Mouse (Mus musculus) ovary, postnatal 10 days (tissue): ENCODE results near the gene Rassf3.

ENCODE experiments used
- DNase-seq: peaks from one replicate; pipeline ENCODE4 v3.0.0; 2022; ENCODE audit warnings: low spot score

The Rassf3 gene

DNA sequence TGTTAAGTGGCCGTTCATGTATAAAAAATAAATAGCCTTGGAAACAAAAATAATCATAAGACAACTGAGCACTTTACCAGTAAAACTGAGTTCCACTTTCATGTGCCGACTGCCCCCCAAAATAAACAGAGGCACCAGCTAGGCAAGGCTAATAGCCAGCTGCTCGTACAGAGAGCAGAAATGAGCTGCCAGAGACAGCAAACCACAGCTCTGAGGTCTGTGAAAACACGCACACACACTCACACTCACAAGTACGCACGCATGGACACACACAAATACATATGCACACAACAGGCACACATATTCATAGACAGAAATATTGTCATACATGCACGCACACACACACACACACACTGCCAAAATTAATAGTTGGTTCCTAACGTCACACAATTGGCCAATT is 46.6 kb downstream of the Rassf3 start:
- DNase-seq = no peak

DNA sequence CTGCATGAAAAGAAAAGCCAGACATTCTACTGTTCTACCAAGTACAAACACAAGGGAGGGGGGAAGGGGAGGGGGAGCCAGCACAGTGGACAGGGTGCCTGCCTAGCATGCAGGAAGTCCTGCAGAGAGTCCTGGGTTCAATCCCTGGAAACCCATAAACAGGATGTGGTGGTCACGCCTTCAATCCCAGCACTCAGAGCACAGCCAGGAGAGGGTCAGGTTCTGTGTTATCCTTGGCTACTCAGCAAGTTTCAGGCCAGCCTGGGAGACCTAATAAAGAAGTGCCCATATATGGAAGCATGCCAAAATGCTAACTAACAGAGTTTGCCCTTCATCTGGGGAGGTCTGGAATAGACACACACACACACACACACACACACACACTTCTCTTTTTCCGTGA is 47.1 kb downstream of the Rassf3 start:
- no peak for DNase-seq

DNA sequence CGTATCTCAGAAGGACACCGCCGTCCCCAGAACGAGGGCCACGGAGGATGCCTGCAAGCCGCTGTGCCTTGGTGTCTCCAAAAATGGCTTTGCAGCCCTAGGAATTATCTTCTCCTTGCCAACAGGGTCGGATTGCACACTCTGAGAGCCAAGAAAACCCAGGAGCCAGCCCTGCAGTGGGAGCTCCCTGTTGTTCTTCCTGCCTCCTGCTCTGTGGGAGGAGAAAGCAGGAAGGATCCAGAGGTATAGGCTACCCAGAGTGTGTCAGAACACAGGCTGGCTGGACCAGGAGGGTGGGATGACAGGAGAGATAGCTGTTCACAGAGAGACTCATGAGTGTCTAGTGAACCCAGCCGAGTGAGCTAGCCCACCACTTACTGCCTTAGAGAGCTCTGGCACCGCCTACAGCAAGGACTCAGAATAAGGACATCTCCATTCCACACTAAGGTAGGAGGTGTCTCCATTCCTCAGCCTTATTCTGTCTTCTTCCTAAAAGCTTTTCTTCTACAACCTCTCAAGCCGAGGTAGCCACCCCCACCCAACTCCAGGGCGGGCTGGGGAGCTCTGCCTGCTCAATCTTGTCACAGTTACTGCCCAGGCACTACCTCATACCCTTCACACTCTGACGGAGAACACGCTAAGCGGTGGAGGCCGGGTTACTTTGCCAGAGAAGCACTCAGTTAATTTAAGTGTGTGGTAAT is 48.0 kb downstream of the Rassf3 start:
- DNase-seq = no peak

DNA sequence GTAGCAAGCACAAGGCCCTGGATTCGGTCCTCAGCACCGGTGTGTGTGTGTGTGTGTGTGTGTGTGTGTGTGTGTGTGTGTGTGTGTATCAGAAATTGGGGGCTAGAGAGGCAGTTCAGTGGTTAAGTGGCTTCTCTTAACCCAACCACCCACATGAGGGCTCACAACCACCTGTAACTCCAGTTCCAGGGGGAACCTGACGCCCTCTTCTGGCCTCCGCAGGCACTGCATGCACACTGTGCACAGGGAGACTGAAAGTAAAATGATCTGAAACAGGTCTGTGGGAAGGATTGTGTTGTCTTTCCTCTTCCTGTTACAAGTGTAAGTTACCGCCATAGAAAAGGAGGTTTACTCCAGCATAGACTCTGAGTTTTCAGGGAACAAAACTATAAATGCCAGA is 49.0 kb downstream of the Rassf3 start:
- no peak for DNase-seq

DNA sequence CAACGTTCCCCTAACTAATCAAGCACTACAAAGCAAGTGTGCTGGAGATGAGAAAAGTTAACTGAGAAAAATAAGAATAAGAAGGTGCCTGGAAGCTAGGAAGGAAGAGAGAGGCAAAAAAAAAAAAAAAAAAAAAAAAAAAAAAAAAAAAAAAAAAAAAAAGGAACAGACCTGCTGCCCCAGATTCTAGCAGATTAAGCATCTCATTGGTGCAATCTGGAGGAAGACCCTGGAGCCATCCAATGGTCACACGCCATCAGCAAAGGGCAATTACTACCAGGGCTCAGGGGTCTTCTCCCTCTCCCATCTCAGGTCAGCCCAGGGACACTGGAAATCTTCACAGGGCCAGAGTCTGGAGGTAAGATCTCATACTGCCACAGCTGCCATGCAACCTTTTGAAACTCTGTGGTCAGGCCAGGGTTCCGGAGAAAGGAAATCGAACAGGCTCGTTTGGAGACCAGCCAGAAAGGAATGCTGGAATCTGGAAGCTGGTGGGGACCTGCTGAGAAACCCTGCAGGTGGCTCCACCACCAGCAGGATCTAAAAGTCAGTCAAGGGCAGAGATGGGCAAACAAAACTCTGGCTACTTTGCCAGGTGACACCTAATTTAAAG is 49.6 kb downstream of the Rassf3 start:
- DNase-seq = no peak

DNA sequence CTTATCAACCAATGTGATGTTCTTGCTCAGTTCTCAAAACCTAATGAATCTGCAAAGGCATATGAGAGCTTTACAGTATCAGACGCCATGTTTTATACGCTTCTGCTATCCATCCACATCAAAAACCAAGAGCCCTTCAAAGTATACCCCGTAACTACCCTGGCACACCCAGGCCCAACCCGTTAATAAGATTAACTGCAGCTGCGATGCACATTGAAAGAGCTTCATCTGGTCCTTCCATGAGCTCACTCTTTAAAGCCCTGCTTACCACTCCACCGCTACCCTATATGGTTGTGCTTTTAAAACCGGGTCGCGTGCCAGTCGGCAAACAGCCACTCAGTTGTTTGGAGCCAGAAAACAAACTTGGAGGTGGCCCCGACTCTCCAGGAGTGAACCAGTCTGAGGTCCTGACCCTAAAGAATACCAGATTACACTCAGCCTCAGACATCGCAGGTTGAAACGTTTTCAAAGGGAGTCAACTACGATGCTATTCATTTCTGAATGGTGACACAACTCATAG is 50.6 kb downstream of the Rassf3 start:
- no peak for DNase-seq

DNA sequence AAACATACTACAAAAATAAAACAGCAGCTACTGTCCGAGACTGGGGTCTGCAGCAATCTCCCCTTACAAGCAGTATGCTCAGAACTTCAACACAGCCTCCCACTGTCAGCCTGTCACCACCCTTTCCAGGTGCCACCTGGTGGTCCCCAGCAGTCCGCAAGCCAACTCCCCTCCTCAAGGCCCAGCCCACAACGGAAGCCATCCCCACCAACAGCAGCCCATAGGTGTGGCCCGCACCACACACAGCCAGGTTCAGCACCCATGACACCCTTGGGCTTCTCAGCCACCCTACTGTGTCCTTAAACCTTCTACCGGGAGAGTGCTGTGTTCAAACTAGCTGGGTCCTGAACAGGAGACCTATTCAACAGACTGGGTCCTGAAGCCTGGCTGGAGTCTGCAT is 51.1 kb downstream of the Rassf3 start:
- DNase-seq = no peak

DNA sequence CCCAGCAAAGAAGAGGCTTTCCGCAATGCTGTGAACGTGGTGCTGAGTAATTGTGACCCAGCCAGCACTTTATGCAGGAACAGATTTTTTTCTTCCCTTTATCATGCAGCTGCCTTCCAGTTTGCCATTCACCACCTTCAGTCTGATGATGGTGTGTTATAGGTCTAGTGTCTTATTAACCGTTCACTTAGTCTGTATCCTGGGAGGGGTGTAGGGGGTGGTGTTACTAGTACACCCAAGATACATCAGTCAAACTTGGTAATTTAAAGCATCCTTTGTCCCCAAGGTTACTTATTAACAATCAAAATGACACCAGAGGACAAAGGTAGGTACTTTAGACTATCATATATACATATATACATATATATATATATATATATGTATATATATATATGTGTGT is 51.7 kb downstream of the Rassf3 start:
- no peak for DNase-seq

DNA sequence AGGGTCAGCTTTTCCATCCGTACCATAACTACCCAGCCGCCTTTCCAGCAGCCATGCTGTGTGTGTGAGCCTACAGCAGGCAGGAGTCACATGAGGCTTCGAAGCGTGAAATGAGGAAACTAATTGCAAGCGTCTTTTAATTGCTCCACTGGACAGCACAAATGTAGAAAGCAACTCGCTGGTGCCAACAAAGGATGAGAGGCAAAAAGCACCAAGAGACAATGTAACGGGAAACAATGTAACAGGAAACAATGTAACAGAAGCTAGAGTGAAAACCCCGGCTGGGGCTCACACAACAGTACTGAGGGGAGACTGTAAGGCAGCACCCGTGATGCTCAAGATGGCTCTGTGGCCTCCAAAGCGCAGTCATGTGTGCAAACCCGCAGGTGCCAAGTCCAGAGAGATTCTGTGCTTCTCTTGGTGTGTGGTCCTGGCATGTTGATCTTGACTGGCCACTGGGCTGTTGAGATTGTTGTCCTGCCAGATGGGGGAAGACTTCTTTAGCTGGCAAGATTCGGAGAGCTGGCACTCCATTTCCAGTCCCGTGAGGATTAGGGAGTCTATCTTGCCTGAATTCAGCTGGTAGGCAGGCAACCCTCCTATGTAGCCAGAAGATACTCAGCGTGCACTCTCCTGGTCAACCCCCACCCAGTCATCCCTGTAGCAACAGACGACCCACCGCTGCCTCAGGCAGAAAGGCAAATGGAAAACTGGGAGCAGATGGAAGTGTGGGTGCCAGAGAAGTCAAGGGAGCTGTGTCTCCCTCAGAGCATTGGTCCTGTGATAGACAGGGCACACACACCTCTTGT is 52.4 kb downstream of the Rassf3 start:
- DNase-seq = no peak

DNA sequence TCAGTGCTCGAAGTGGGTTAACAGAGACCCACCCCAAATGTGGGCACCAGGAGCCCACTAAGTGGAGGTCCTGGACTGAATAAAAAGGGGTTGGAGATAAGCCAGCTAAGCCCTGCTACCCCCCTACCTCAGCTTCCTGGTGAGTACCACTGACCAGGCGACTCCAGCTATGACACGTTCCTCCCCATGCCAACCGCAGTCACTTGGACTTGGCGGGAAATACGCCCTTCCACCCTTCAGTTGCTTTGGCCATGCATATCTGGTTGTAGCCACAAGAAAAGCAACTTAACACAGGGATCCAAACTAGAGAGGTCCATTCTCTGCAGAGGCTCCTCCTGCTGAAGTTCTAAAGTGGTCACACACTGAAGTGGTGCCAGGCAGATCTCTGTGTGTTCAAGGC is 53.9 kb downstream of the Rassf3 start:
- no peak for DNase-seq

DNA sequence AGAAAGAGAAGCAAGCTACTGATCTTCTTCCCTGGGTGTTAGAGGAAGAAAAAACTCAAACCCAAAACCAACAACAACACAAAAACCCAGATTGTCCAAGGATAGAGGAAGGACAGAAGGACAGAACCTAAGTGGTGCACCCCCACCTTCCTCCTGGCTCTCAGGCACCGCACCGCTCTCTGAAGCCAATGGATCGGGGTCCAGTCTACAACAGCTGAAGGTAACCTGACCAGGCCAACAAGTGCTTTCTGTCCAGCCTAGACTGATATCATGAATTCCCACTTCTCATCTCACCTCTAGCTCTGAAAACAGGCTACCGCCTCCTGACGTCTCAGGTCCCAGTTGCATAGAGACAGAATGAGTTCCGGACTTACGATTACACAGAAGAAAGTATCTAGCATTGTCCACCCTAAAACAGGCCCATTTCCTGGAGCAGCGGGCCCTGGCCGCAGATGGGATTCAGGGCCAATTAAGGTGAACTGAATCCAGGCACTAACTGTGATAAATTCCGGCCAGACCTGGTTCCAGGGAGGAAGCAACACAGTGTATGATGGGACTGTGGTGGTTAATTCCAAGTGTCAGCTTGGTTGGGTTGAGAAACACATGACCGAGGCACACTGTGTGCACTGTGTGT is 54.4 kb downstream of the Rassf3 start:
- no peak for DNase-seq

DNA sequence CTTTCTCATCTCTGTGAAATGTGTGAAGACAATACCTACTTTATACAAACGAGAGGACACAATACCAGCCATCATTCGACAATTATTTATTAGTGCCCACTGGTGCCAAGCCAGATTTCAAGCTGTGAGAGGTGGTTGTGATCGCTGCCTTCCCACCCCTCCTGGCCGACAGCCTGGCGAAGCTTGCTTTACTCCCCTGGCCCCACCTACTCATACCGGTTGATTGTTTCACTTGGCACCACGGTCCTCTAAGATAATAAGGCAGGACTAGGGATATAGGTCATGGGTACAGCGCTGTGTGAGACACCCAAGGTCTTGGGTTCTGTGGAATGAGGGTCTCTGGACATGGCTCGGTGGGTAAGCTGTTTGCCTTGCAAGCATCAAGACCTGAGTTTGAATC is 55.1 kb downstream of the Rassf3 start:
- no peak for DNase-seq

DNA sequence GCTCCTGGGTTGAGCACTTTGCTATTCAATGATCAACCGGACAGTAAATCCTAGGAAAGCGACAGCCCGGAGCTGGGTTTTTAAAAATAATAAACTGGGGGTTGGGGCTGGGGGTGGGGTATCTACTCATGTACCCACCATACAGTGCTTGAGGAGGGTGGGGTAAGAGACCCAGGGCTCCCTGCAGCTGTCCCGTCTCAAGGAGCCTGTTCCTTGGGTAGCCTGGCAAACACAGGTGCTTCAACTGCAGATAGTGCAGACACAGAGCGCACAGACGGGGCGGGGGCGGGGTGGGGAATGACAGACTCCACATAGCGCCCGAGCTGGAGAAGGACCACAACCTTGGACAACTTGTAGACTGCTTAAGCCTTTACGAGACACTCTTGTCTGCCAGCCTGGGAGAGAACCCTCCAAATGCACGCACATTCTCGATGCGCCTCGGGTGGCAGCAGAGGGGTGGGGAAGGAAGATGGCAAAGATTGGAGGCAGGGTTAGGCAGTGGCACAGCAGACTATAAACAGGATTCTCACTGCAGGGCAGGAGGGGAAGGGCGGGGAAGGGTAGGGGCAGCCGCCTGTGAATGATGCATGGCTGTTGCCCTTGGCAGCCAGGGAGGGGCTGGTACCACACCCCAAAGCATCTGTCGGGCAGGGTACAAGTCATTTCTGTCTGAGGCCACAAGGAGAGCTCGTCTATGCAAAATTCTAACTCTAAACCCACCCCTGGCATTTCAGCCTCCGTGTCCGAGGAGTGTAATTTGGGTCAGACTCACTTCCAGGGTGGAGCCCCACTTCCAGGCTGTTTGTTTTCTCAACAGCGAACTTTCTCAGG is 56.3 kb downstream of the Rassf3 start:
- DNase-seq = no peak

DNA sequence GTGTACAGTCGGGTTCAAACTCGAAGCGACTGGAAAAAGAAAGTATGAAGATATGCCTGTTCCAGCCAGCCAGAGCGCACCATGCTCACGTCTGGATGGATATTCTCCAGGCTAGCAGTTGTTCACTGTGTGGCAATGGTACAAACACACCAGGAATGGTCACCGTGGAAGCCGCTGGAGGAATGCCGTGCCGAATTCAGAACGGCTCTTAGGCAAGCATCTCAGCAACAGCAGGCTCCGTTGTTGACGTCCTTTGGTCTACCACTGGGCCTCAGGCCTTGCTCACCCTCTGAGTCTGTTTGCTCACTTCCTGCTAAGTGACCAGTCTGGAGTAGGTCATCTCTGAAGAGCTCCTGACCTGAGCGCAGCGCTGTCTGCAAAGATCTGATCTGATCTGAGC is 57.3 kb downstream of the Rassf3 start:
- no peak for DNase-seq

DNA sequence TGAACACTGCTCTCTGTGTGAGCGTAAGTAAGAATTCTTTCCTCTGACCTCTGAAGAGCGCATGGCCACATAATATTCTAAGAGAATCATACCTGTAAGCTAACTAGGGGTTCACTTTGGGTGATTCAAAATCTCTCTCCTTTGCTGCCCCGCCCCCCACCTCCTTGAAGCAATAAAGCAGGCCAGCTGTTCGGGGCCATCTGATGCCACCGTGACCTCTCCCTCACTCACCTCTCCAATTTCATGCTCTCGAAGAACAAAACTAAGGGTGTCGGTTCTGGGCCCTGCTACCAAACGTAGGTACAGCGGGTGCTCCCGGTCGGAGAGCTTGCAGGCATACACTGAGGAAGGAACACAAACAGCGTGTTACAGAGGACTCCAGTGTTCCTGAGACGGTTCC is 62.0 kb downstream of the Rassf3 start:
- DNase-seq = no peak

DNA sequence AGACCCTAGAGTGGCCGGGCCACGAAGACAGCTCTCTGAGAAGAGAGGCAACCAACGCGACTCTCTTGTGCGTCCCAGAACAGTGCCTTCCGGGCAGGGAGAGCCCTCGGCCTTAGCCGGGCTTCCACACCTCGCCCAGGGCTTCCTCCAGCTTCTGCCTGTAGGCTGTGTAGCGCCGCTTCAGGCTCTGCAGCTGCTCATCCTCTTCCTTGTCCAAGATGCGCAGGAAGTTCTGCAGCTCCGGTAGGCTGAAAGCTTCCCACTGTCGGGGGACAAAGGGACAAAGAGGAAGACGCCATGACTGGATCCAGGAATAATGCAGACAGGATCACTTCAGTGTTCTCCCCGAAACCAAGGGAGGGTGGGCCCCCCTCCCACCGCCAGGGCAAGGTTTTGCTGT is 63.3 kb downstream of the Rassf3 start:
- no peak for DNase-seq

DNA sequence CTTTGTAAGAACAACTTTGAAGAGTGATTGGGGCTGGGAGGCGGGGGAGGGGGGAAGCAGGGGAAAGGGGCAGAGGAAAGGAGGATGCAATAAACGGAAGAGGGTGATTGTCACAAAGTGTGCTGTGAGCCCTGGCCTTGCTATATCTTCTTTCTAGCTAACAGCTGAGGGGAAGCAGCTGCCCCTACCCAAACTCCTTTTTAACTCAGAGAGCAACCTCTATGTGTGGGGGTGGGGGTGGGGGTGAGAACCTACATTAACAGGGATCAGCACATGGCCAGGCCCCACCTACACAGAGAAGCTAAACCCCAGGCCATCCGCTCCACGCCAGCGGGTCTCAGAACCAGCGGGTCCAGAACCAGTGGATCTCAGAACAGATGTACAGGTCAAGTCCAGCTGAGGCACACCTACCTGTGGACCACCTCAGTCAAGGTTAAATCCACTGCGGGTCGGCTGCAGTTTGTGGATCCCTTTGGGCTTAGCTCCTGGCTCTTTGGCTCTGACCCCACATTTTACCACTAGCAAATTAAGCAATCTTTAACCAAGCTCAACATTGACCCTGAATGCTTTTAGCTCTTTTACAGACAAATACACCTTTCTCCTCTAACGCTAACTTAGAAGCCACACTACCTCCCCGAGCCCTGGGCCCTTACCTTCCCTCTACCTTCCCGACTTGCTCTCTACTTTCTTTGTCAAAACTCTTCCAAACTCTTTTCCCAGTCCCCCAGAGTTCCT is 64.3 kb downstream of the Rassf3 start:
- no peak for DNase-seq

DNA sequence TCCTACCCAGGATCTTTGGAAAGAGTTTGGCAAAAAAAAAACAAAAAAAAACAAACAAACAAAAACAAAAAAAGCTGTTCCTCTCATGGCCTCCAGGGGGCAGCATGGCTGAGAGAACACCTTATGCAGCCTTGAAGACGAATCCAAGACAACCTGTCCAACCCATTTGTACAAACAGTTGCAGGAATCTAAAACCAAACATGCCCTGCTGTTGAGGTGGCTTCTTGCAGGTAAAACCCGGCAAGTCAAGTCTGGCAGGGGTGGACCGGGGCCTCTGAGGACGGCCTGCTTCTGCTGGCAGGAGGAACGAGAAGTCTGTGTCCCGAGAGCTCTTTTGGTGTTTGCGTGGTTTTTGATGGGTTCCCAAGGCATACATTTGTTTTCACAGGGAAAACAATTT is 66.4 kb downstream of the Rassf3 start:
- DNase-seq = no peak

DNA sequence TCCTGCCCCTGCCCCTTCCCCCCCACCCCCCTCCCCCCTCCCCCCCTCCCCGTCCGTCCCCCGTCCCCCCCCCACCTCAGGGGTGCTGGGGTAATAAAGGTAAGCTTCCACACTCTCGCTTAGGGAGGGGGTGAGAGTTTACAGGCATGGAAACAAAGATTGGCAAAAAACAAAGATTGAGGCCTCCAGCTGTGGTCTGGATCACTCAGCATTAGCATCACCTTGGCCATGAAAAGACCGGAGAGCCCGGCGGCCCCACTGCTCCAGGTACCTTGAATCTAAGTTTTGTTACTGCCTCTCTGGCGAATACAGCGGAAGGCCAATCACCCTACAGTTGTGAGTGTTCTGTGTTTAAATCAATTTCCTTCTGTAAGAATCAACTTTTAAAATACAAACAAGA is 72.2 kb downstream of the Rassf3 start:
- DNase-seq = no peak

DNA sequence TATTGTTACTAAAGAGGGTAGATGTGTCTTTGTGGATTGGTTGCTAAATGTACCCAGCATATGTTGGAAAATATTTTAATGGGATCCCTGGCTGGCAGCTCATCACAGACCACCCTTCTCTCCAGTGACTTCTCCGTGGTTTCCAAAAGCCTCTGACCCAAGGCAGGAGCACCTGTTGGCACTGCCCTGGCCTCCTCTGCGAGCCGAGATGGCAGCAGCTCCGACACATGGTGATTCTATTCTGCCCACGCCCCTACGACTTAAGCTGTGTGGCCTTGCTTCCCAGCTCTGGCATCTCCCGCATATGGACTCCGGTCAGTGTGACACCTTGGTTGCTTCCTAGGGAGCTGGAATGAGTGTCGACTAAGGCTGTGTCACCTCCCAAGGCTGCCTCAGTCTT is 73.0 kb downstream of the Rassf3 start:
- no peak for DNase-seq

DNA sequence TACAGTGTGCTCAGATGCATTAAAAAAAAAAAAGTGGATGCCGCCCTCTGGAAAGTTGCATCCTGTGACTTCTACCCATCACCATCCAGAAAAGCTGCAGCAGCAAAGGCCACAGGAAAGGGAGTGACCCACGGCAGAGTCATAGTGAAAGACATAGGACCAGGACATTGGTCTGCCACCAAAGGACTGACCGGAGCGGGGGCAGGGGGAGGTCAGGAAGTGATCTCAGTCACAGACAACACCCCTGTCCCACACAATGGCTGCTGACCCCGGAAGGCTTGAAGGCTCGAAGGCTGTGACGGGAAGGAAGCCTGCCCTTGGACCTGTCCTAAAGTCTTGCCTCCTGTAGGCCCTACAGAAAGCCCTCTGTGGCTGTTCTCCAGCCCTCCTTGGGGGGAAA is 75.1 kb downstream of the Rassf3 start:
- DNase-seq = no peak
